Mouse (Mus musculus): ENCODE measurements around the gene Ccnc.
A peak's percentile ranks its signal among the peaks of the same experiment; 100 is the strongest.

- TF ChIP-seq CTCF (IDR thresholded peaks at IDR 0.05; ENCODE audit: low read depth) (peak; percentile 10; the same call in 1 of the 2 replicates), EP300 (IDR thresholded peaks at IDR 0.05; ENCODE audit: low read depth) (peak; percentile 78; the same call in 1 of the 2 replicates)
Measured at GRCm38 (mm10) chr4:21712147-21712546, 15.4 kb upstream of the Ccnc start.

Data from heart, postnatal 0 days (tissue).